Mouse (Mus musculus) myocyte (in vitro differentiated cells): Measurements from ENCODE around the gene Traf2.

Experiments
- CEBPB ChIP-seq: IDR thresholded peaks from 2 replicates; pipeline ENCODE4 v1.6.1; 2011; ENCODE audit warnings: mild to moderate bottlenecking, moderate library complexity; ENCODE audit not compliant: poor library complexity, insufficient read depth, severe bottlenecking
- POLR2A ChIP-seq: IDR thresholded peaks from one replicate; pipeline ENCODE4 v1.6.1; 2011; ENCODE audit warnings: low read depth, mild to moderate bottlenecking, control low read depth, moderate library complexity; ENCODE audit not compliant: insufficient read length
- POLR2AphosphoS2 ChIP-seq: IDR thresholded peaks from one replicate; pipeline ENCODE4 v1.6.1; 2011; ENCODE audit warnings: low read depth, control low read depth; ENCODE audit not compliant: insufficient read length
- TCF12 ChIP-seq: IDR thresholded peaks from one replicate; pipeline ENCODE4 v1.6.1; 2011; ENCODE audit warnings: mild to moderate bottlenecking, control low read depth; ENCODE audit not compliant: poor library complexity, insufficient read depth, severe bottlenecking
- USF1 ChIP-seq: IDR thresholded peaks from one replicate; pipeline ENCODE4 v1.6.1; 2011; ENCODE audit warnings: low read depth, mild to moderate bottlenecking, control low read depth, moderate library complexity

DNA sequence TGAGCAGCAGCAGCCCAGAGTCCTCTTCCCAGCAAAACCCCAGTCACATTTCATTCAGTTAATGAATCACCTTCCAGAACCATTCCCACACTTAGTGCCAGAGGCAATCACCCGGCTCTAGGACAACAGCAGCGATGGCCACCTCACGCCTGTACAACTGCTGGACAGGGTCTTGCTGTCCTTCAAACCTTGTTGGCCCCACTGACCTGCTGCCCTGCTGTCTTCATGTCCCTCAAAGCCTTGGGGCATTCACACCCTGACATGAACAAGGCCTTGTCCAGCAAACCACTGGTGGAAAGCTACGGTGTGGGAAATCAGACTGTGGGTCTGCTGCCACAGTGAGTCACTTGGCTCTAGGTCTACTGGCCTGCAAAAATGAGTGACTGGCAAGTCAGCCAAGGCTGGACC is 6.2 kb downstream of the Traf2 start:
- no peak for TF ChIP-seq POLR2A
- TF ChIP-seq USF1: no peak
- TF ChIP-seq POLR2AphosphoS2: no peak
- no peak for TF ChIP-seq CEBPB
- no peak for TF ChIP-seq TCF12
